Mouse (Mus musculus) G1E (cell line): Measurements from ENCODE around the gene Tgfbr3. TPM values are rescaled to one million over a fixed set of nuclear protein-coding genes. Genes with fewer than 3 reads are reported as not detected.

ENCODE experiments used
- ATAC-seq: 2 replicates; pipeline ENCODE4 v1.8.0; 2016; ENCODE audit warnings: mild to moderate bottlenecking; ENCODE audit not compliant: insufficient number of reproducible peaks, poor library complexity, low FRiP score, severe bottlenecking; ENCODE audit errors: extremely low read depth
- DNase-seq: peaks from one replicate; pipeline ENCODE4 v3.0.0; 2012; ENCODE audit warnings: low spot score
- H3K27me3 ChIP-seq: 2 replicates; pipeline ENCODE4 v1.6.1; 2012; ENCODE audit warnings: mild to moderate bottlenecking, low read length, inconsistent platforms; ENCODE audit not compliant: insufficient read depth
- H3K36me3 ChIP-seq: replicated peaks from 2 replicates; pipeline ENCODE3; 2012; ENCODE audit warnings: mild to moderate bottlenecking, inconsistent platforms
- H3K4me1 ChIP-seq: 2 replicates; pipeline ENCODE4 v1.6.1; 2012; ENCODE audit warnings: low read depth, low read length, inconsistent platforms, mixed read lengths; ENCODE audit not compliant: insufficient read depth
- H3K4me3 ChIP-seq: 2 replicates; pipeline ENCODE4 v1.5.1; 2012; ENCODE audit warnings: low read depth, mild to moderate bottlenecking, inconsistent platforms, low read length, moderate library complexity, mixed read lengths
- H3K9me3 ChIP-seq: replicated peaks from 2 replicates; pipeline ENCODE4 v1.6.1; 2012; ENCODE audit warnings: inconsistent platforms
- CTCF ChIP-seq: IDR thresholded peaks from 2 replicates; pipeline ENCODE4 v1.5.1; 2012; ENCODE audit warnings: low read depth, low read length, inconsistent platforms, mixed read lengths
- GATA1 ChIP-seq: IDR thresholded peaks from 2 replicates; pipeline ENCODE4 v1.6.1; 2012; ENCODE audit warnings: borderline replicate concordance, low read length, inconsistent platforms, mixed read lengths
- GATA2 ChIP-seq: IDR thresholded peaks from 2 replicates; pipeline ENCODE4 v1.6.1; 2012; ENCODE audit warnings: low read depth, low read length, inconsistent platforms, borderline replicate concordance
- POLR2AphosphoS5 ChIP-seq: IDR thresholded peaks from 2 replicates; pipeline ENCODE4 v1.6.1; 2012; ENCODE audit warnings: low read depth, low read length, inconsistent platforms; ENCODE audit not compliant: insufficient replicate concordance
- TAL1 ChIP-seq: conservative IDR thresholded peaks from 2 replicates; pipeline ENCODE4 v1.6.1; 2012; ENCODE audit warnings: low read depth, low read length, inconsistent platforms, mixed read lengths
- polyA plus RNA-seq: library from polyadenylated mRNA; stranded (reverse); fragments of >175 nt; gene quantifications from 2 replicates; pipeline ENCODE4 v1.2.3, GENCODE M21; 2012
- total RNA-seq, 2 experiments: library from RNA; stranded (forward) in 1 of 2; stranded (reverse) in 1 of 2; fragments of 200-1000 nt in 1 of 2; fragments of >200 nt in 1 of 2; fragmentation: Nextera tagmentation in 1 of 2; gene quantifications; 2 replicates each; pipeline ENCODE4 v1.2.3; 2014 to 2017

Tgfbr3 gene
- total and polyA plus RNA-seq, 3 experiments, result 0.05 TPM; not detected in 2

DNA sequence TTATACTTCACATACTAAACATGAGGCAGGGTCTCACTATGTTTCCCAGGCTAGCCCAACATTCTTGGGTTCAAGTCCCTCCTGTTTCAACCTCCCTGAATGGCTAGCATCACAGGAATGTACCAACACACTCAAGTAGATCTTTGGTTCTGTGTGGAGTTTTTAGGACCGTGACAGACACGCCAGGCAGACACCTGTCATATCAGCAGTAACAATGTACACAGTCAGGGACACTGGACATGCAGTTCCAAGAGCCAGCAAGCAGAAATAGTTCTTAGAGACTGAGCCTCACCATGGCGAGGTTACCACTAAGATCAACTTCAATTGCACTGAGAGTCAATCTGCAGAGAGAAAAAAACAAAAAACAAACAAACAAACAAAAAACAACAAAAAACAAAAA, 22.9 kb downstream of the Tgfbr3 start:
- ATAC-seq (no peak), DNase-seq (no peak)
- H3K9me3 ChIP-seq, result no peaks in the 10 kb centered on the region
- no peaks in the 10 kb centered on the region for H3K36me3 ChIP-seq
- TF ChIP-seq GATA2, result no peak
- TF ChIP-seq GATA1, result no peak
- TF ChIP-seq POLR2AphosphoS5, result no peak
- TF ChIP-seq TAL1, result no peak
- TF ChIP-seq CTCF, result no peak
- peaks cover 3% of the 10 kb centered on the region; the same call in 1 of the 2 replicates for H3K27me3 ChIP-seq
- H3K4me3 ChIP-seq, result no peak overlapping the region
- 0 out of 2 replicates have a peak, but pooled peaks cover 2% of the 10 kb centered on the region for H3K4me1 ChIP-seq

DNA sequence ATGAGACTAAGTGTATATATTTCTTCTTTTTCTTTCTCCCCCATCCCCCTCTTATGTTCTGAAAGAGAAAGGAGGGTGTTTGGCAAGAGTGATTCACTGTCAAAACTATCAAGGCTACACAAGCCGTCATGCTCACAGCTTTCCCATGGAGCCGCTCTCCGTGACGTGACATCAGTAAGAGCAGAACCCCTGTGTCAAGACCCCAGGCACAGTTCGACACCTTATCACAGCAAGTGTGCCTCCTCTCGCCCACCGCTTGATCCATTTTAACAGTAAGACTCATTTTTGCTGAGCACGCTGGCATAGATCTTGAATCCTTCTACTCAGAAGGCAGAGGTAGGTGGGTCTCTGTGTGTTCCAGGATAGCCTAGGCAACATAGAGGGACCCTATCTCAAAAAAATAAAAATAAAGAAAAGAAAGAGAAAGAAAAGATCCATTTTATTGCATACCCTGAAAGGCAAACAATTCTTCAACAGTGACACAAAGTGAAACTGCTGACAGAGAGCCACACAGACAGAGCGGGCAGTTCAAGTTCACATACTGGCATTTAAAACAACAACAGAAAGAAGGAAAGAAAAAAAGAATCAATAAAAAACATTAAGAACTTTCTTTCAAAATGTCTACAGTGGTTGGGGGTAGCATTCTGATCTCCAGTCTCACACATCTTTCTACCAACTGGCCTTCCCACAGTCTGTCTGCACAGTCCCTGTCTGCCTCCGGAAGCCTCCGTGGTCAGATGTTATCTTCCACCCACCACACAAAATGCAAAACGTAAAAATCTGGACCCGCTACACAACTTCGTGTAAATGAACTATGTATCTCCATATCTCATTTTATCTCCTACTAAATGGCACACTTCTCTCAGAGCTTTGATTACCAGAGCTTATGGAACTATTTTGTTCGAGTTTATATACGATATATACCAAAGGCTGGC, 24.7 kb downstream of the Tgfbr3 start:
- Histone ChIP-seq H3K4me3 (no peak overlapping the region), H3K4me1 (0 out of 2 replicates have a peak, but pooled peaks cover 2% of the 10 kb centered on the region), H3K27me3 (peaks cover 3% of the 10 kb centered on the region; the same call in 1 of the 2 replicates), H3K9me3 (no peaks in the 10 kb centered on the region), H3K36me3 (no peaks in the 10 kb centered on the region)
- TF ChIP-seq CTCF (no peak), GATA1 (no peak), GATA2 (no peak), TAL1 (no peak), POLR2AphosphoS5 (no peak)
- DNase-seq (no peak), ATAC-seq (no peak)

- Histone ChIP-seq H3K9me3 (no peaks in the 10 kb centered on the region), H3K36me3 (no peaks in the 10 kb centered on the region), H3K27me3 (peaks cover 3% of the 10 kb centered on the region; the same call in 1 of the 2 replicates), H3K4me1 (0 out of 2 replicates have a peak, but pooled peaks cover 2% of the 10 kb centered on the region), H3K4me3 (no peak overlapping the region)
- TF ChIP-seq CTCF (no peak), TAL1 (no peak), GATA1 (no peak)
- DNase-seq (no peak), ATAC-seq (no peak)
Observed at GRCm38 (mm10) chr5:107263836-107264235, 25.6 kb downstream of the Tgfbr3 start.

DNA sequence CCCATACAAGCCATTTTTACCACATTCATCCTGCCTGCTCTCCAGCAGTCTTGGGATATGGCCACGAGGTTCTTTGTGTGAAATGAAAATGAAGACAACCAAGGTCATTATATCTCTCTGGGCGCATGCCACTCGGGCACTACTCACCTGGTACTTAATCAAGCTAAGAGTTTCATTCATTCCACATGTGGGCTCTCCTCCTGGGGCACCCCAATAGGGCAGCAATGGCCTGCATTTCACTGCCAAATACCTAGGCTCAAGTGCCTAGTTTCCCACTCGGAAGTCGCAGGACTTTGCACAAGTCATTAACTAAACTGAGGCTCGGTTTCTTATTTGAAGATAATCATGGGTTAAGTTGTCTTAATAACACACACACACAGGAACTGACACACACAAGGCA, 27.5 kb downstream of the Tgfbr3 start:
- Histone ChIP-seq H3K9me3 (no peaks in the 10 kb centered on the region), H3K27me3 (peaks cover under 1% of the 10 kb centered on the region; the same call in 1 of the 2 replicates), H3K4me3 (no peak overlapping the region), H3K4me1 (0 out of 2 replicates have a peak, but pooled peaks cover 2% of the 10 kb centered on the region), H3K36me3 (no peaks in the 10 kb centered on the region)
- no peak for TF ChIP-seq CTCF
- no peak for TF ChIP-seq POLR2AphosphoS5
- TF ChIP-seq TAL1, result no peak
- no peak for TF ChIP-seq GATA2
- TF ChIP-seq GATA1, result no peak
- ATAC-seq (no peak), DNase-seq (no peak)

- Histone ChIP-seq H3K4me1 (0 out of 2 replicates have a peak, but pooled peaks cover 2% of the 10 kb centered on the region), H3K4me3 (no peak overlapping the region), H3K36me3 (no peaks in the 10 kb centered on the region), H3K9me3 (no peaks in the 10 kb centered on the region), H3K27me3 (no peaks in the 10 kb centered on the region)
- no peak for TF ChIP-seq TAL1
- no peak for TF ChIP-seq CTCF
- ATAC-seq (no peak), DNase-seq (no peak)
Observed at GRCm38 (mm10) chr5:107260708-107261495, 28.5 kb downstream of the Tgfbr3 start.

DNA sequence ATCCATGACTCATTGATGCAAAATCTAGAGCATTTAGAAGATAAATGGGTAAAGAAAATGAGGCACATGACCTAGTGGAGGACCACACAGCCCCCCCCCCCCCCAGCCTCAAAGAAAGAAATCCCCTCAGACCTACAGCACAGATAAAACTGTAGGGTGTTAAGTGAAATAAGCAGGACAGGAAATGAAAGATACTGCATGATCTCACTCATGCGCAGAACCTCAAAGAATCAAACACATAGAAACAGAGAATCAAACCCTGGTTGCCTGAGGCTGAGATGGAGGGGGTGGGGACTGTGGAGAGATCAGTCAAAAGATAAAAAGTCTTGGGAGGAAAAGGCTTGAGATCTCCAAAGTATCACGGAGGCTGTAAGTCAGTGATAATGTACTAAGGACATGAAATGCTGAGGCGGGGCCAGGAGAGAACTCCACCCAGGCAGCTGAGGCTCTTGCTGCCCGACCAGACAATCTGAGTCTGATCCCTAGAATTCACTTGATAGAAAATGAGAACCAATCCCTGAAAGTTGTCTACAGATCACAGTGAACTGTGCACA, 29.9 kb downstream of the Tgfbr3 start:
- Histone ChIP-seq H3K36me3 (no peaks in the 10 kb centered on the region), H3K4me1 (0 out of 2 replicates have a peak, but pooled peaks cover 2% of the 10 kb centered on the region), H3K27me3 (no peaks in the 10 kb centered on the region), H3K4me3 (no peak overlapping the region), H3K9me3 (no peaks in the 10 kb centered on the region)
- DNase-seq, result no peak
- ATAC-seq, result no peak
- TF ChIP-seq GATA2 (no peak), CTCF (no peak), TAL1 (no peak), GATA1 (no peak), POLR2AphosphoS5 (no peak)
